Comparison of ENCODE assay signal across 35 mouse cellular contexts in the genomic region with DNA sequence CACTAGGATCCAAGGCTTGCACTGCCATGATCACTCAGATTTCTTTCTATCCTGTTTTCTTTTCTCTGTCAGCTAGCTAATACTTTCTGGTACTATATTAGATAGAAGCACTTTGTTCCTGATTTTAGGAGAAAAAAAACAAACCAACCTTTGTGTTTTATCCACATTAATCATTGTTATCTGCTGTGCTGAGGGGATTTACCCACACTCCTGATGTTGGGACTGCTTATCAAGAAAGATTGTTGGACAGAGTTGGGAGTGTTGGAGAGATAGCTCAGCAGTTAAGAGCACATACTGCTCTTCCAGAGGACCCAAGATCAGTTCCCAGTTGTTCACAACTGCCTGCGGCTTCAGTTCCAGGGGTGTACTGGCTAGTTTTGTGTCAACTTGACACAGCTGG. TPM values are rescaled to one million over a fixed set of nuclear protein-coding genes. Genes with fewer than 3 reads are reported as not detected.
"Had no signal": no experiment of that assay in that cellular context is flagged by ENCODE, and none has a peak within 500 bp of the region (broad histone marks: within the 10 kb centered on the region; RNA-seq: fewer than 3 reads in every experiment).

No protein-coding gene starts in this region.

- H3K4me3 ChIP-seq: heart, embryonic 10.5 days; heart, embryonic 12.5 days; heart, embryonic 13.5 days; heart, embryonic 15.5 days; hindbrain, embryonic 10.5 days; hindbrain, embryonic 12.5 days; hindbrain, embryonic 13.5 days; hindbrain, embryonic 15.5 days; intestine, embryonic 15.5 days; kidney, embryonic 15.5 days; layer of hippocampus, adult 2 months had no signal

- DNase-seq: heart, postnatal 10 days; heart, postnatal 14 days; heart, postnatal 36 days; heart, postnatal 4 days; kidney, adult 11 months; kidney, adult 18-20 months; kidney, adult 2 months; kidney, adult 8-10 months; kidney, adult 9 months; kidney, postnatal 10 days; kidney, postnatal 14 days; kidney, postnatal 25 days; kidney, postnatal 36 days; kidney, postnatal 4 days; layer of hippocampus, adult 9-11 months; layer of hippocampus, postnatal 36 days had no signal

- ATAC-seq: hindbrain, embryonic 16.5 days; hindbrain, postnatal 0 days; inflammation-experienced regulatory T-cells, adult 6 months; intestine, embryonic 15.5 days; intestine, embryonic 16.5 days; intestine, postnatal 0 days had no signal

- H3K9ac ChIP-seq: heart, embryonic 12.5 days; heart, embryonic 13.5 days; heart, embryonic 15.5 days; hindbrain, embryonic 12.5 days; hindbrain, embryonic 13.5 days; hindbrain, embryonic 14.5 days; hindbrain, embryonic 15.5 days; intestine, embryonic 15.5 days; kidney, embryonic 15.5 days had no signal

- H3K9me3 ChIP-seq: heart, embryonic 10.5 days; heart, embryonic 12.5 days; heart, embryonic 13.5 days; heart, embryonic 15.5 days; hindbrain, embryonic 10.5 days; hindbrain, embryonic 12.5 days; hindbrain, embryonic 13.5 days; hindbrain, embryonic 15.5 days; intestine, embryonic 15.5 days; kidney, embryonic 15.5 days had no signal

- H3K27ac ChIP-seq: heart, embryonic 10.5 days; heart, embryonic 13.5 days; heart, embryonic 15.5 days; hindbrain, embryonic 10.5 days; hindbrain, embryonic 12.5 days; hindbrain, embryonic 13.5 days; hindbrain, embryonic 14.5 days; hindbrain, embryonic 15.5 days; hindbrain, postnatal 0 days; intestine, embryonic 15.5 days; kidney, embryonic 15.5 days; kidney, postnatal 0 days; layer of hippocampus, adult 2 months had no signal

- H3K4me2 ChIP-seq: heart, embryonic 11.5 days; heart, embryonic 12.5 days; heart, embryonic 13.5 days; heart, embryonic 15.5 days; hindbrain, embryonic 12.5 days; hindbrain, embryonic 13.5 days; hindbrain, embryonic 14.5 days; hindbrain, embryonic 15.5 days; intestine, embryonic 15.5 days; kidney, embryonic 15.5 days had no signal

- H3K36me3 ChIP-seq: heart, embryonic 10.5 days; heart, embryonic 12.5 days; heart, embryonic 13.5 days; heart, embryonic 15.5 days; hindbrain, embryonic 10.5 days; hindbrain, embryonic 12.5 days; hindbrain, embryonic 13.5 days; hindbrain, embryonic 15.5 days; intestine, embryonic 15.5 days; kidney, embryonic 15.5 days had no signal

- H3K4me1 ChIP-seq: heart, embryonic 15.5 days; hindbrain, embryonic 10.5 days; hindbrain, embryonic 12.5 days; hindbrain, embryonic 13.5 days; hindbrain, embryonic 15.5 days; intestine, embryonic 15.5 days; kidney, embryonic 15.5 days had no signal

- H3K27me3 ChIP-seq: heart, embryonic 12.5 days; heart, embryonic 13.5 days; heart, embryonic 15.5 days; hindbrain, embryonic 12.5 days; hindbrain, embryonic 13.5 days; hindbrain, embryonic 15.5 days; intestine, embryonic 15.5 days; kidney, embryonic 15.5 days had no signal

RNA-seq across cellular contexts. Expression of gene Brd3os, which starts 46.2 kb away (rescaled TPM):
- polyA plus RNA-seq: inflammation-experienced regulatory T-cells, adult 6 months had no signal
